Mouse (Mus musculus) gastrocnemius, postnatal 36 days (tissue): Measurements from ENCODE around the gene Rbm34. TPM values are rescaled to one million over a fixed set of nuclear protein-coding genes. Genes with fewer than 3 reads are reported as not detected.
"Not testable (repeated sequence)": the region's sequence is repeated elsewhere in the genome, so short reads cannot be mapped to it uniquely, and the experiment has no call there.

Source experiments
- DNase-seq, 2 experiments: peaks; one replicate each; pipeline ENCODE4 v3.0.0; 2022
- intact Hi-C: fragments of 180-260 bp; cut with DNase I; formaldehyde crosslinking; loops from one replicate; pipeline ENCODE4 v1.15.1; 2025
- total RNA-seq, 2 experiments: library from RNA; stranded (reverse); gene quantifications; 2 replicates each; pipeline ENCODE4 v1.2.3; 2021

Gene Rbm34
- total RNA-seq, 2 experiments from 2014 or later, result 3.4 to 5.1 TPM

GRCm38 (mm10) chr8:126922981-126923380, 47.9 kb downstream of the Rbm34 start:
- DNase-seq, result no peak
- intact Hi-C loops, result loop anchor here (5.0 kb wide), 1 partner anchor 441 kb away; no protein-coding TSS in a partner anchor

- intact Hi-C loops, result loop anchor here (1.0 to 5.0 kb wide), 2 partner anchors 424 to 439 kb away; no protein-coding TSS in a partner anchor
- DNase-seq, result no peak
These were observed 49.4 kb downstream of the Rbm34 start for GRCm38 (mm10) chr8:126921432-126921831.

GRCm38 (mm10) chr8:126920845-126921244, 50.0 kb downstream of the Rbm34 start:
- peak; percentile 51 to 60 for DNase-seq
- intact Hi-C loops, result loop anchor here (1.0 to 5.0 kb wide), 2 partner anchors 424 to 439 kb away; no protein-coding TSS in a partner anchor

DNA sequence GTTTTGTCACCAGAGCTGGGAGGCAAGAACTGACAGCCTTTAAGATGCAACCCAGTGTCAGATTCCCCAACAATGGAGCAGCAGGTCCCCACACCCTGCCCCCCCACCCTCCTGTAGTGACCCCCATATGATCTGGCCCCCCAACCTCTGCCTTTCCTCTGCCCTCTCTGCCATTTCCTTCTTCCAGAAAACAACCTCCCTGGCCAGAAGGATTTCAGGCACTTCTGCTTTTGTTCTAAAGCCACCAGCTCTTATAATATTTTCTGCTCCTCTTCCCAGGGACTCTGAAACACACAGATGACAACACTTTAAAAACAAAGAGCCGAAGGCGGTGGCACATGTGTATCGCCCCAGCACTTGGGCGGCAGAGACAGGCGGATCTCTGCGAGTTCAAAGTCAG, 50.5 kb downstream of the Rbm34 start:
- no peak for DNase-seq
- intact Hi-C loops, result loop anchor here (5.0 kb wide), 1 partner anchor 438 kb away; no protein-coding TSS in a partner anchor

DNA sequence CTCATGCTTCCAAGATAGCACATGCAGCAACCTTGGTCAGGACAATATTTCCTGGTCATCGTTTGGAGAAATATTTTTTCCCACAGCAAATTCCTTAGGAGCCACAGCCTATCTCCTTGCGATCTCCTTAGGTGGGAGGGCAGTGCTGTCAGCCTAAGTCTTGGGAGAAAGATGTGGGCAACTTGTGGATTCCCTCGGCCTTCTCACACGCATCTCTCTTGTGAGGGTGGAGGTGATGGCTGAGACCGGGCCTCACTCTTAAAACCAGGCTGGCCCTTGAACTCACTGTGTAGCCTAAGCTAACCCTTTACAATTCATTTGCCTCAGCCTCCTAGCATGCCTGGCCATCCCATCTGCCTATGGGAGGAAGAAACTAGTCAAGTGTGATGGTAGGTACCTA, 51.2 kb downstream of the Rbm34 start:
- intact Hi-C loops, result loop anchor here (5.0 kb wide), 3 partner anchors 42 to 437 kb away; partner anchors contain the start of gene Irf2bp2
- DNase-seq, result no peak

- DNase-seq, result no peak
- intact Hi-C loops, result loop anchor here (5.0 kb wide), 2 partner anchors 42 to 327 kb away; partner anchors contain the start of gene Irf2bp2
These were observed 51.6 kb downstream of the Rbm34 start for GRCm38 (mm10) chr8:126919255-126919654.

- DNase-seq, result no peak
- intact Hi-C loops, result loop anchor here (5.0 kb wide), 2 partner anchors 41 to 326 kb away; partner anchors contain the start of gene Irf2bp2
These were observed 52.5 kb downstream of the Rbm34 start for GRCm38 (mm10) chr8:126918356-126918755.

GRCm38 (mm10) chr8:126917179-126917905, 53.5 kb downstream of the Rbm34 start:
- intact Hi-C loops, result loop anchor here (5.0 kb wide), 2 partner anchors 40 to 325 kb away; partner anchors contain the start of gene Irf2bp2

DNA sequence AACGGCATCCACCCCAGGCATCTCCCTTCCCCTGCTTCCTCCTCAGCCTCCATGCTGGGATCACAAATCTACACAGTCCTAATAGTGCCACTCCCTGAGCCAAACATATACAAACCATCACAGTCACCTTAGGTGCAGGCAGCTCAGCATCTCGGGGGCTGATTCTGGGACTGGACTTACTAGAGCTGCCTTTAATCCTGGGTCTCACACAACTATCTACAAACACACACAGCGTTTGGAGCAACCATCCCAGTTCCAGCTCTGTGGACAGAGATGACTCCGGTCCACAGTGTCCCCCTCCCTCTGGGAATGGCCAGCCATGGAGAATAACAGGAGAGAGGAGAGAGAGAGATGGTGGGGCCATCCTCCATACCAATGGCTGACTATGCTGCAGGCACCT, 54.3 kb downstream of the Rbm34 start:
- no peak for DNase-seq
- intact Hi-C loops, result loop anchor here (5.0 kb wide), 2 partner anchors 39 to 324 kb away; partner anchors contain the start of gene Irf2bp2

More at GRCm38 (mm10) chr8:126917179-126917905, 53.5 kb downstream of the Rbm34 start:
- DNase-seq, result peak in 1 of 2 experiments; percentile 59

DNA sequence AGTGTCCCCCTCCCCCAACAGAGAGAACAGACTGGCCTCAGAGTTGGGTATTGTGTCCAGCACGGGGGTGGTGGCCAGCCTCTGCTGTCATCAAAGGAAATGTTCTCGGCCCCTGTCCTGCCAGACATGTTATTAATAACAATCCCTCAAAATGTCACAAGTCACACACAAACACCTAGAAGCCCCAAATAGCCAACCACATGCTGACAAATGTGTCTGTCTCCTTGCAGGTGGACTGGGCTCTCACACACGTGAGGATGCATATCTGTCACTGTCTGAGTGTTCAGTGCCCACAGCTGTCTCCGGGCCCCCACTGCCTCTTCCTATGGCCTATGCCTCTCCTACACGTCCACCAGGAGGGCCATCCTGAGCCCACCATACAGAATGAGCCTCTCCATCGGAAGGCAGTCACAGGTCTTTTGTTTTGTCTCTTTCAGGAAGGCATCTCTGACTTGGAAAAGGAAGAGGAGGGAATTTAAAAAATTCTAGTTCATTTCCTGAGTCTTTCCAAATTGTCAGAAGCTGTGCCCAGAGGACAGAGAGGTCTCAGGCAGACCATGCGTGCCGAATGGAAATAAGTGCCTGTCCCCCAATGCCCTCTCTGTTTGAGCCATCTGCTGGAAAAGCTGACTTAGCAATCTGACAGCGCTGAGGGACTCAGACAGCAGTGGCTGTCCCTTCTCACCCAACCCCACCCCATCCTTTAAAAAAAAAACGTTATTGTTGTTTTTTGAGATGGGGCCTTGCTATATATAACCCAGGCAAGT, 56.1 kb downstream of the Rbm34 start:
- intact Hi-C loops, result loop anchor here (5.0 kb wide), 2 partner anchors 37 to 322 kb away; partner anchors contain the start of gene Irf2bp2
- DNase-seq, result no peak

DNA sequence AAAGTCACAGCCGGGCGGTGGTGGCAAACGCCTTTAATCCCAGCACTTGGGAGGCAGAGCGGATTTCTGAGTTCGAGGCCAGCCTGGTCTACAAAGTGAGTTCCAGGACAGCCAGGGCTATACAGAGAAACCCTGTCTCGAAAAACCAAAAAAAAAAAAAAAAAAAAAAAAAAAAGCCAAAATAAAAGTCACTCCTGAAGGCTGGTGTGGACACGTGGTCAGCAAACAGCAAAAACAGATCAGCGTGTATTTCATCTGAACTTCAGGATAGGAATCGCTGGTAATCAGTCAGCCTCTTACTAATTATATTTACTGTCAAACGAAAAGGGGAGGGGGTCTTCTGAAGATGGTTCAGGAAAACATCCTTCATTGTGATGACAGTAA, 56.8 kb downstream of the Rbm34 start:
- intact Hi-C loops, result not testable (repeated sequence)

GRCm38 (mm10) chr8:126913241-126914106, 57.4 kb downstream of the Rbm34 start:
- intact Hi-C loops, result no loop called here
- peak; percentile 66 to 78 for DNase-seq

More for the DNA sequence above, 56.8 kb downstream of the Rbm34 start:
- DNase-seq, result not testable (repeated sequence)

DNA sequence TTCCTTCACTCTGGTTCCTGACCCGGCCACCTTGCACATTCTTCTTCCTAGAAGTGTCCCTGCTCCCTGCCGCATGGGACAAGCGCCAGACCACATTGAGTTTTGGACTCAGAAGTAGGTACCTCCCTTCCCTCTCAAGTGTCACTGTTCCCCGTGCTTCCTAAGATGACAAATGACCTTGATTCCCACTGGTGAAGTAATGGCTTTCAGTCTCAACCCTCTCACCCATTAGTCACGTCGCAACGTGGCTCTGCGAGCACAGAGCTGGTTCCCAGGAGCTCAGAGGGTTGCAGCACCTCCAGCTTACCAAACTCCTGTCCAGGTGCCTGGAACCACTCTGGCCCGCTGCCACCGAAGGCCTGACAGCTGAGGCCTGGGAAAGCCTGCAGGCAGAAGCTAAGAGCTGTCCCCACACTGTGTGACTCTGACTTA, 61.5 kb downstream of the Rbm34 start:
- peak in 1 of 2 experiments; percentile 45 for DNase-seq
- intact Hi-C loops, result loop anchor here (5.0 kb wide), 1 partner anchor 162 kb away; no protein-coding TSS in a partner anchor

DNA sequence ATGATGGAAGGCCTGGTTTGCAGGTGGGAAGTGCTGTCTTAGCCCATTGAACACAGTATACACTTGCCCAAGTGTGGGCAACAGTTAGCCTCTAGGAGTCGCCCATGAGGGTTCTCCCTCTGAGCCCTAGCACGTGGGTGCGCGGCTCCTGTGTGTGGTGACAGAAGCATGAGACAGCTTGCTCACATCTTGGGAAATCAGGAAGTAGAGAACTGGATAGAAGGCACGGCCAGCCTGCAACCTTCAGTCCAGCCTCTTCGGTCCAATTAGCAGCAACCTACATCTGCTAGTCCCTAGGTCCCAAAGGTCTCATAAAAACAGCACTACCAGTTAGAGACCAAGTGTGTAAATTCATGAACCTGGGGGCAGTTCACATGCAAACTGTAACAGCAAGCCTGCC, 62.1 kb downstream of the Rbm34 start:
- no peak for DNase-seq
- intact Hi-C loops, result loop anchor here (5.0 kb wide), 1 partner anchor 162 kb away; no protein-coding TSS in a partner anchor

DNA sequence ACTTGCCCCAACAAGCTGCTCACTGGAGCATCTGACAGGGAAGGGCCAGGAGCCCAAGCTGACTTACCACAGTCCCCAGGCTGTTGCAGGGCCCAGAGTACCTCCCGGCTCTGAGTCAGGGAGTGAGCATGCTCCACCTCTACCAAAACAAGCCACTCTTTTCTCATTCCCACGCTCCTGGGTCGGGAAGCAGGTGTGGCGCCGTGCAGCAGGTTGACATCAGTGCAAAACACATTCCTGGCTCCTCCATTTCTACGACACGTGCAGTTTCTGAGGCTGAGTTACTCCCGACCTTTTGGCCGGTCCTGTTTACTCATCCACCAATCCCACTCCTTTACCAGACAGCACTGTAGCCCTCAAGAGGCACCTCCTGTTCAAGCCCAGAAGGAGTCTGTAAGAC, 62.9 kb downstream of the Rbm34 start:
- DNase-seq, result no peak
- intact Hi-C loops, result loop anchor here (5.0 kb wide), 1 partner anchor 161 kb away; no protein-coding TSS in a partner anchor

DNA sequence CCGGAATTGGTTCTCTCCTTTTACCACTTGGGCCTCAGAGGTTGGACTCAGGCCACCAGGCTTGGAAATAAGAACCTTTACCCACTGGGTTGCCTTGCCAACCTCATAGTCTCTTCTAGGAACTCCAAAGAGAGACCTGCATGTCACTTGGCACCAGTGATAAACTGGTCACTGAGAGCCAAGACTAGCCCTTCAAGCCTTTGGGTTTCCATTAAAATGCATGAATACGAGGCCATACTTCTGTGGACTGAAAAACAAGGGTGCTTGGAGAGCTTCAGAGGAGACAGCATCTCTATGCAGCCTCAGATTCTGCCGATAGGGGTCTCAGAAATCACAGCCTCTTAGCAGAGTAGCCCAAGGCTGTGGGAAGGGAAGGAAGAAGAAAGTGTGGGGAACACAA, 63.5 kb downstream of the Rbm34 start:
- DNase-seq, result no peak
- intact Hi-C loops, result loop anchor here (5.0 kb wide), 1 partner anchor 160 kb away; no protein-coding TSS in a partner anchor

DNA sequence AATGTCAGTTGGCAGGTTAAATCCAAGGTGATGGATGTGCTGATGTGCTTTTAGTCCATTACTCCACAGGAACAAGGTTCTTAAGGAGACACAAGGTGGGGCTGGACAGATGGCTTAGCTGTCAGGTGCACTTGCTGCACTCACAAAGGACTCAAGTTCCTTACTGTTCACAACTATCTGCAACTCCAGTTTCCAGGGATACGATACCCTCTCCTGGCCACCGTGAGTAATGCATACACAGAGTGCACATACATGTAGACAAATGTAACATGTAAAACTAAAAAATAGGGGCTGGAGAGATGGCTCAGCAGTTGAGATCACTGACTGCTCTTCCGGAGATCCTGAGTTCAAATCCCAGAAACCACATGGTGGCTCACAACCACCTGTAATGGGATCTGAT, 65.5 kb downstream of the Rbm34 start:
- intact Hi-C loops, result loop anchor here (5.0 kb wide), 1 partner anchor 158 kb away; no protein-coding TSS in a partner anchor
- no peak for DNase-seq

- DNase-seq, result no peak
- intact Hi-C loops, result no loop called here
These were observed 66.9 kb downstream of the Rbm34 start for GRCm38 (mm10) chr8:126903927-126904326.

- no peak for DNase-seq
- intact Hi-C loops, result no loop called here
These were observed 67.5 kb downstream of the Rbm34 start for GRCm38 (mm10) chr8:126903224-126903895.
